Mouse (Mus musculus): ENCODE data around the gene Ddx60. TPM values are rescaled to one million over a fixed set of nuclear protein-coding genes. Genes with fewer than 3 reads are reported as not detected.

Ddx60 gene
- polyA plus RNA-seq (2011; ENCODE audit: insufficient read depth, insufficient read length, low read depth, missing spikeins) = 1.3 and 1.5 TPM in 2 replicates

- no peak within 1 kb of the TSS for H3K27ac ChIP-seq (ENCODE audit: insufficient read depth, low read length)
- H3K36me3 ChIP-seq (ENCODE audit: control insufficient read depth, insufficient read depth, low read length, poor library complexity, severe bottlenecking) = no peaks in the 10 kb centered on the region
- H3K27me3 ChIP-seq (ENCODE audit: control insufficient read depth, insufficient read depth, low read length, poor library complexity, severe bottlenecking) = no peaks in the 10 kb centered on the region
- H3K9me3 ChIP-seq (replicated peaks; ENCODE audit: control insufficient read depth, insufficient read depth, low read length, poor library complexity, severe bottlenecking) = no peaks in the 10 kb centered on the region
- peak within 1 kb of the TSS; percentile 15; the same call in 1 of the 2 replicates for H3K9ac ChIP-seq (ENCODE audit: low read depth, poor library complexity, severe bottlenecking)
- peaks cover 4% of the 10 kb centered on the region for H3K4me1 ChIP-seq (ENCODE audit: control insufficient read depth, insufficient read depth, low read length)
- H3K4me3 ChIP-seq (ENCODE audit: low read depth, low read length) = peak within 1 kb of the TSS; percentile 43
- TF ChIP-seq POLR2A (IDR thresholded peaks at IDR 0.05; ENCODE audit: insufficient read depth, low read length) (no peak), EP300 (IDR thresholded peaks at IDR 0.05; ENCODE audit: insufficient read depth, low read depth, low read length) (no peak), CTCF (IDR thresholded peaks at IDR 0.05; ENCODE audit: low read depth, low read length) (no peak)
Measured at GRCm38 (mm10) chr8:61927777-61928494, at the start of gene Ddx60. Gene Ddx60, plus strand, starts transcription at chr8:61928087.

DNA sequence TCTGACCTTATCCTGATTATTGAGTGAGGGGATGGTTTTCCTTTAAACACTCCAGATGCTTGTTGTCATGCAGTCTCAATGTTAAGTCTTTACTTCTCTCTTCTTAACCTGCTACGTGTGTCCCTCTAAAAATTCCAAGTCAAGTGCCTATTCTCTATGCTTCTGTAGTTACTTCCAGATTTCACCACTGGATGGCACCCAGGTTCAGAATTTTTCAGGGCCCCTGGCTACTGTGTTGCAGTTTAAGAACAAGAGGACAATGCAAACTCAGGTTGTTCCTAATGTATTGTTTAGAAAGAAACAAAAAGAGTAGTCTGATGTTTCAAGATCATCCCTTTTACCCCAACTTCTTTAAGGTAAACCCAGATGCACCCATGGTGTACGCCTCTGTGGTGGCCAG, 33.8 kb upstream of the Ddx60 start:
- H3K27ac ChIP-seq (ENCODE audit: insufficient read depth, low read length) = no peak overlapping the region
- TF ChIP-seq EP300 (IDR thresholded peaks at IDR 0.05; ENCODE audit: insufficient read depth, low read depth, low read length) (no peak), POLR2A (IDR thresholded peaks at IDR 0.05; ENCODE audit: insufficient read depth, low read length) (no peak), CTCF (IDR thresholded peaks at IDR 0.05; ENCODE audit: low read depth, low read length) (no peak)
- H3K9me3 ChIP-seq (replicated peaks; ENCODE audit: control insufficient read depth, insufficient read depth, low read length, poor library complexity, severe bottlenecking) = 0 out of 2 replicates have a peak, but pooled peaks cover 3% of the 10 kb centered on the region
- no peaks in the 10 kb centered on the region for H3K36me3 ChIP-seq (ENCODE audit: control insufficient read depth, insufficient read depth, low read length, poor library complexity, severe bottlenecking)
- no peak overlapping the region for H3K9ac ChIP-seq (ENCODE audit: low read depth, poor library complexity, severe bottlenecking)
- no peak overlapping the region for H3K4me3 ChIP-seq (ENCODE audit: low read depth, low read length)
- no peaks in the 10 kb centered on the region for H3K27me3 ChIP-seq (ENCODE audit: control insufficient read depth, insufficient read depth, low read length, poor library complexity, severe bottlenecking)
- no peaks in the 10 kb centered on the region for H3K4me1 ChIP-seq (ENCODE audit: control insufficient read depth, insufficient read depth, low read length)

GRCm38 (mm10) chr8:61896742-61897141, 31.1 kb upstream of the Ddx60 start:
- no peak overlapping the region for H3K4me3 ChIP-seq (ENCODE audit: low read depth, low read length)
- 0 out of 2 replicates have a peak, but pooled peaks cover 3% of the 10 kb centered on the region for H3K9me3 ChIP-seq (replicated peaks; ENCODE audit: control insufficient read depth, insufficient read depth, low read length, poor library complexity, severe bottlenecking)
- no peak overlapping the region for H3K27ac ChIP-seq (ENCODE audit: insufficient read depth, low read length)
- H3K9ac ChIP-seq (ENCODE audit: low read depth, poor library complexity, severe bottlenecking) = no peak overlapping the region
- no peaks in the 10 kb centered on the region for H3K27me3 ChIP-seq (ENCODE audit: control insufficient read depth, insufficient read depth, low read length, poor library complexity, severe bottlenecking)
- H3K36me3 ChIP-seq (ENCODE audit: control insufficient read depth, insufficient read depth, low read length, poor library complexity, severe bottlenecking) = no peaks in the 10 kb centered on the region
- TF ChIP-seq POLR2A (IDR thresholded peaks at IDR 0.05; ENCODE audit: insufficient read depth, low read length) = no peak
- TF ChIP-seq EP300 (IDR thresholded peaks at IDR 0.05; ENCODE audit: insufficient read depth, low read depth, low read length) = no peak
- no peak for TF ChIP-seq CTCF (IDR thresholded peaks at IDR 0.05; ENCODE audit: low read depth, low read length)
- no peaks in the 10 kb centered on the region for H3K4me1 ChIP-seq (ENCODE audit: control insufficient read depth, insufficient read depth, low read length)

GRCm38 (mm10) chr8:61897402-61897801, 30.5 kb upstream of the Ddx60 start:
- H3K4me1 ChIP-seq (ENCODE audit: control insufficient read depth, insufficient read depth, low read length) = no peaks in the 10 kb centered on the region
- no peaks in the 10 kb centered on the region for H3K36me3 ChIP-seq (ENCODE audit: control insufficient read depth, insufficient read depth, low read length, poor library complexity, severe bottlenecking)
- 0 out of 2 replicates have a peak, but pooled peaks cover 3% of the 10 kb centered on the region for H3K9me3 ChIP-seq (replicated peaks; ENCODE audit: control insufficient read depth, insufficient read depth, low read length, poor library complexity, severe bottlenecking)
- H3K27me3 ChIP-seq (ENCODE audit: control insufficient read depth, insufficient read depth, low read length, poor library complexity, severe bottlenecking) = no peaks in the 10 kb centered on the region
- H3K27ac ChIP-seq (ENCODE audit: insufficient read depth, low read length) = no peak overlapping the region
- no peak overlapping the region for H3K4me3 ChIP-seq (ENCODE audit: low read depth, low read length)
- TF ChIP-seq POLR2A (IDR thresholded peaks at IDR 0.05; ENCODE audit: insufficient read depth, low read length) = no peak
- TF ChIP-seq EP300 (IDR thresholded peaks at IDR 0.05; ENCODE audit: insufficient read depth, low read depth, low read length) = no peak
- no peak for TF ChIP-seq CTCF (IDR thresholded peaks at IDR 0.05; ENCODE audit: low read depth, low read length)
- H3K9ac ChIP-seq (ENCODE audit: low read depth, poor library complexity, severe bottlenecking) = no peak overlapping the region

DNA sequence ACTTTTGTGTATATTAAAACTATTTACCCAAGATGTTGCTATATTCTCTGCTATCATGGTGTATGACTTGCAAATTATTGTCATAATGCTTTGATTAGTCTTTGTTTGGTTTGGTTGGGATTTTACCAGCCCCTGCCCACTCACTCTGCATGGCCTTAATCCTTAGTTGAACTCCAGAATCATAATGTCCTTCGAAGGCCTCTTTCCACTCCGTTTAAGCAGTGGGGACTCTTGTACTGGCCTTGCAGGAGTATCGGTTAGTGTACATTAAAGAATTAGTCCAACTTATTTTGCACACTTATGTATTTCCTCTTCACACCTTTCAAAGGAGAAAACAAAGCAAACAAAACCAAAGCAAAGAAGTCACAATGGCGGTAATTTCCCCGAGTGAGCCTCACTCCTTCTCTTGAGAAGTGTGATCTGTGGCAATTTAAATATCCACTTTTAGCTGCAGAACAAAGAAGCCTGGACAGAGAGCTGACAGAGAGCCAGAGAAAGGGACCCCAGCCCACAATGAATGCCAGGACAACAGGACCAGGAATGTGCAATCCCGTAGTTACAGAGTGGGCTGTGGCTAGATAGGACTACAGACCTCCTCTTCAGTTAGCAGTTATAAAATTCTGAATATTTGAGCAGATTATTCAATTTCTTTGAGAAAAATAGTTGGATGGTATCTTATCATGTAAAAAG, 26.7 kb upstream of the Ddx60 start:
- Histone ChIP-seq H3K4me1 (ENCODE audit: control insufficient read depth, insufficient read depth, low read length) (no peaks in the 10 kb centered on the region), H3K27ac (ENCODE audit: insufficient read depth, low read length) (no peak overlapping the region), H3K27me3 (ENCODE audit: control insufficient read depth, insufficient read depth, low read length, poor library complexity, severe bottlenecking) (no peaks in the 10 kb centered on the region), H3K4me3 (ENCODE audit: low read depth, low read length) (no peak overlapping the region), H3K9ac (ENCODE audit: low read depth, poor library complexity, severe bottlenecking) (no peak overlapping the region), H3K9me3 (replicated peaks; ENCODE audit: control insufficient read depth, insufficient read depth, low read length, poor library complexity, severe bottlenecking) (no peaks in the 10 kb centered on the region), H3K36me3 (ENCODE audit: control insufficient read depth, insufficient read depth, low read length, poor library complexity, severe bottlenecking) (no peaks in the 10 kb centered on the region)
- TF ChIP-seq POLR2A (IDR thresholded peaks at IDR 0.05; ENCODE audit: insufficient read depth, low read length) (no peak), CTCF (IDR thresholded peaks at IDR 0.05; ENCODE audit: low read depth, low read length) (no peak), EP300 (IDR thresholded peaks at IDR 0.05; ENCODE audit: insufficient read depth, low read depth, low read length) (no peak)

- no peaks in the 10 kb centered on the region for H3K36me3 ChIP-seq (ENCODE audit: control insufficient read depth, insufficient read depth, low read length, poor library complexity, severe bottlenecking)
- no peaks in the 10 kb centered on the region for H3K4me1 ChIP-seq (ENCODE audit: control insufficient read depth, insufficient read depth, low read length)
- H3K4me3 ChIP-seq (ENCODE audit: low read depth, low read length) = no peak within 1 kb of the TSS
- no peak within 1 kb of the TSS for H3K27ac ChIP-seq (ENCODE audit: insufficient read depth, low read length)
- TF ChIP-seq CTCF (IDR thresholded peaks at IDR 0.05; ENCODE audit: low read depth, low read length) = no peak
- TF ChIP-seq EP300 (IDR thresholded peaks at IDR 0.05; ENCODE audit: insufficient read depth, low read depth, low read length) = no peak
- TF ChIP-seq POLR2A (IDR thresholded peaks at IDR 0.05; ENCODE audit: insufficient read depth, low read length) = no peak
- no peak within 1 kb of the TSS for H3K9ac ChIP-seq (ENCODE audit: low read depth, poor library complexity, severe bottlenecking)
- no peaks in the 10 kb centered on the region for H3K27me3 ChIP-seq (ENCODE audit: control insufficient read depth, insufficient read depth, low read length, poor library complexity, severe bottlenecking)
- H3K9me3 ChIP-seq (replicated peaks; ENCODE audit: control insufficient read depth, insufficient read depth, low read length, poor library complexity, severe bottlenecking) = no peaks in the 10 kb centered on the region
Measured at GRCm38 (mm10) chr8:61902521-61902920, 25.4 kb upstream of the Ddx60 start, which contains the start of gene Palld. Gene Palld, minus strand, starts transcription at chr8:61902690.

Measured in ES-Bruce4 (cell line).